In the genomic region with DNA sequence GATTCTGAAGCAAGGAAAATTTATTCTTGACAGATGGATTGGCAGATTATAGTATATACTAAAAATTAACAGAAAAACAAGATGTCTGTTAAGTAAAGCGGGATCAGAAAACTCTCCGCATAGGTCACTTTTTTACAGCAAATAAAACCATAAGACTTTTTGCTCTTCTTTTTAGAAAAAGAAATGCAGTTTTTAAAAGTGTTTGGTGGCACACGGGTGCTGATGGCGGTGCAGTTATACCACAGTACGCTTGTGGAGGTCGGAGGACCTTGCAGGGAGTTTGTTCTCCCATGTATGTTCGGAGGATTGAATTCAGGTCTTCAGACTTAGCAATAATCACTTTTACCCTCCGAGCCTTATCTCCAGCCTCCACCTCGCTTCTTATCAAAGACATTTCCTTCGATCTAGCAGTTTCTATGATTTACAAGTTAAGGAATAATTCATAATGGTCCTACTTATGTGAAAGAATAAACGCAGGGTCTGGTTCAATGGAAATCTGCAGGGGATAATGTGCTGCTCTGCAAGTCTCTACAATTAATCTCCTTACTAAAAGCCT, we compare ENCODE assay signal across 8 mouse cellular contexts.
A peak's percentile ranks its signal among the peaks of the same experiment; 100 is the strongest.
DNase-seq lines count a peak whose midpoint lies in the region; ATAC-seq and TF ChIP-seq lines count a peak whose summit lies in the region.

No protein-coding gene starts in this region.

- H3K27me3 ChIP-seq in thymus, adult 2 months (ENCODE audit: control insufficient read depth, insufficient read depth, low read length): no peaks in the 10 kb centered on the region
- no peaks in the 10 kb centered on the region for H3K27me3 ChIP-seq in hindbrain, postnatal 0 days (ENCODE audit: insufficient read depth, low read length)
- H3K27me3 ChIP-seq in midbrain, postnatal 0 days (ENCODE audit: insufficient read depth, low read length): no peaks in the 10 kb centered on the region

- ATAC-seq in hindbrain, postnatal 0 days: no peak
- no peak for ATAC-seq in midbrain, postnatal 0 days (ENCODE audit: low FRiP score)

- peak; percentile 41 for DNase-seq in adrenal gland, postnatal 10 days
- no peak for DNase-seq in adrenal gland, postnatal 25 days
- peak; percentile 41 for DNase-seq in thymus, adult 2 months
- DNase-seq in thymus, adult 18-20 months: no peak
- peak; percentile 38 for DNase-seq in hindbrain, postnatal 0 days (ENCODE audit: low spot score)
- DNase-seq in midbrain, postnatal 0 days (ENCODE audit: low spot score): peak; percentile 41
- no peak for DNase-seq in layer of hippocampus, adult 8-10 months (ENCODE audit: low spot score in 2 of 2)
- no peak for DNase-seq in left cerebral cortex, adult 8-10 months (ENCODE audit: low spot score in 2 of 2)

- no peaks in the 10 kb centered on the region for H3K9me3 ChIP-seq in hindbrain, postnatal 0 days (ENCODE audit: low read length)
- no peaks in the 10 kb centered on the region for H3K9me3 ChIP-seq in midbrain, postnatal 0 days (ENCODE audit: low read length)

- H3K9ac ChIP-seq in hindbrain, postnatal 0 days (replicated peaks; ENCODE audit: low read length): peak overlapping the region; percentile 58
- peak overlapping the region; percentile 50 for H3K9ac ChIP-seq in midbrain, postnatal 0 days (replicated peaks; ENCODE audit: low read length, poor library complexity, severe bottlenecking)

- H3K36me3 ChIP-seq in thymus, adult 2 months (ENCODE audit: control insufficient read depth, insufficient read depth, low read length): no peaks in the 10 kb centered on the region
- no peaks in the 10 kb centered on the region for H3K36me3 ChIP-seq in hindbrain, postnatal 0 days (ENCODE audit: insufficient read depth, low read length)
- no peaks in the 10 kb centered on the region for H3K36me3 ChIP-seq in midbrain, postnatal 0 days (ENCODE audit: insufficient read depth, low read length)

- TF ChIP-seq POLR2A in thymus, adult 2 months (IDR thresholded peaks at IDR 0.05; ENCODE audit: control insufficient read depth, extremely low read depth, insufficient read depth, low read length, poor library complexity): no peak

- H3K4me2 ChIP-seq in hindbrain, postnatal 0 days (ENCODE audit: low read depth, low read length): peak overlapping the region; percentile 74
- peak overlapping the region; percentile 63 for H3K4me2 ChIP-seq in midbrain, postnatal 0 days (ENCODE audit: low read depth, low read length, poor library complexity, severe bottlenecking)

- 7% methylated on average over 11 of the region's 11 CpGs for WGBS in thymus, adult 2 months
- WGBS in hindbrain, postnatal 0 days: 8% methylated on average over 11 of the region's 11 CpGs
- 6% methylated on average over 11 of the region's 11 CpGs for WGBS in midbrain, postnatal 0 days

- H3K4me1 ChIP-seq in thymus, adult 2 months (replicated peaks; ENCODE audit: control insufficient read depth, insufficient read depth, low read length): peaks cover 20% of the 10 kb centered on the region
- no peaks in the 10 kb centered on the region for H3K4me1 ChIP-seq in hindbrain, postnatal 0 days (ENCODE audit: insufficient read depth, low read length)
- peaks cover 7% of the 10 kb centered on the region for H3K4me1 ChIP-seq in midbrain, postnatal 0 days (ENCODE audit: insufficient read depth, low read length)

- no peak overlapping the region for H3K4me3 ChIP-seq in thymus, adult 2 months (ENCODE audit: control insufficient read depth, insufficient read depth, low read length)
- H3K4me3 ChIP-seq in hindbrain, postnatal 0 days (ENCODE audit: low read length): peak overlapping the region; percentile 33
- H3K4me3 ChIP-seq in midbrain, postnatal 0 days (ENCODE audit: low read depth, low read length): peak overlapping the region; percentile 25

- TF ChIP-seq CTCF in thymus, adult 2 months (IDR thresholded peaks at IDR 0.05; ENCODE audit: borderline replicate concordance, control insufficient read depth, extremely low read depth, insufficient read depth, low read length, poor library complexity): no peak
- TF ChIP-seq CTCF in hindbrain, postnatal 0 days (IDR thresholded peaks at IDR 0.05; ENCODE audit: low read depth): no peak
- TF ChIP-seq CTCF in midbrain, postnatal 0 days (IDR thresholded peaks at IDR 0.05): no peak

- peak overlapping the region; percentile 80 for H3K27ac ChIP-seq in thymus, adult 2 months (ENCODE audit: control insufficient read depth, insufficient read depth, low read length)
- peak overlapping the region; percentile 82 for H3K27ac ChIP-seq in hindbrain, postnatal 0 days
- peak overlapping the region; percentile 86 for H3K27ac ChIP-seq in midbrain, postnatal 0 days (ENCODE audit: low read depth, low read length)

Comparison
In these comparisons a context has a peak if more than half of its experiments do, and no peak if none do; other contexts are left out.
1. DNase-seq: peak in adrenal gland, postnatal 10 days (single experiment), thymus, adult 2 months (single experiment), hindbrain, postnatal 0 days (single experiment) and midbrain, postnatal 0 days (single experiment); none in adrenal gland, postnatal 25 days (single experiment), thymus, adult 18-20 months (0 of 2), layer of hippocampus, adult 8-10 months (0 of 2) and left cerebral cortex, adult 8-10 months (0 of 2).
2. Peak in every context shown above with its lines, with median percentiles within 50 percentile points of each other: H3K27ac ChIP-seq.